Mouse (Mus musculus) megakaryocyte, adult 5-6 weeks (primary cell): ENCODE data around the gene Tbcd. TPM values are rescaled to one million over a fixed set of nuclear protein-coding genes. Genes with fewer than 3 reads are reported as not detected.

Experiments
- ATAC-seq: 2 replicates; pipeline ENCODE4 v1.8.0; 2016; ENCODE audit warnings: mild to moderate bottlenecking, inconsistent platforms; ENCODE audit not compliant: poor library complexity, severe bottlenecking
- total RNA-seq, 2 experiments: library from RNA; stranded (forward) in 1 of 2; stranded (reverse) in 1 of 2; fragments of 153-499, 151-499 nt in 1 of 2; fragments of 221-1000, 200-1000 nt in 1 of 2; gene quantifications; 2 replicates each; pipeline versions ENCODE4 v1.2.3 to v1.2.4; 2015 to 2017

Gene Tbcd
- total RNA-seq, 2 experiments from 2014 or later = 28.1 to 34.9 TPM

DNA sequence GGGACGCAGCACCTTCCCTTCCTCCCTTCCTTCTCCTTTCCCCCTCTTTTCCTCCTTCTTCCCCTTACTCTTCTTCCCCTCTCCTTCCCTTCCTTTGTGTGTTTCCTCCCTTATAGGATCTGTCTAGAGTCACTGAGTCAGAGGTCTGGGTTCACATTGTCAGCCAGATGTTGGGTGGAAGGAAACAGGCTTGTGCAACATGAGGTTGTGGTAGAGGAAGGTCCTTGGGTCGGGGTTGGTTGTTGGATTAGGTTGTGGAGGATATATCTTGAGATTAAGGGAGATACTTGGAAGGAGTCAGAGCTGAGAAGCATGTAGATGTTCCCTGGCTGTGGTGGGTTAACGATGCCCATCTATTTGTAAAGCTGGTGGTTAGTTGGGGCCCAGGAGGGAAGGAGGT is 23.1 kb downstream of the Tbcd start:
- peak; percentile 32 for ATAC-seq

DNA sequence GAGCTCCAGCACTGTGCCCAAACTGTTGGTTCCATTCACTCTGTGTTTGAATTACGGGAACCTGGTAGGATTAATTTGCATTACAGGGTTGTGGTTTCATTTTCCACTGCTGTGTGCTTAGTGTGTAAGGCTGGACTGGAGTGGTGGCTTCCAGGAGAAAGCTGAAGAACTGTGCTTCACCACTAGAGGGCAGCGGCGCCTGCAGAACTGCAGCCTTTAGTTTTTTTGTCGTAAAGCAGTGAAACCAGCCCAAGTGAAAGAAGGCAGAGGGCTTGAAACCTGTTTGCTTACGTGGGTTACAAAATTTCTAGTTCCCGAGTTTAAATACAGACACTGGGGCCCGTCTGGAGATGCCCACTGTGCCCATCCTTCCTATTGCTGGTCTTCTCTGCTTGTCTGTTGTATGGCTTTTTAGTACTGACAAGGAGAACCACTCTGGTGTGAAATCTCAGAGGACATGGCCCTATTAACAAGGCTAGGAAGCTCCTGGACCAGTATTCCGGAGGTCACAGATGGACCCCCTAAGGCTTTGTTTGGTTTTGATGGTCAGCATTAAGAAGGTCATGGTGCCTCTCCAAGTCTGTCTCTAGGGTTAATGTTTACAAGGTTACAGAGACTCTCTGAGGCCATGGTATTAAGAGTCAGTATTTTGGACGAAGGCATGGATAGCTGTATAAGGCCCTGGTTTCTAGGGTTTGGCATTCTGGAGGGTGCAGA is 24.1 kb downstream of the Tbcd start:
- peak; percentile 81 for ATAC-seq

- peak; percentile 61 for ATAC-seq
Observed at GRCm38 (mm10) chr11:121479476-121480203, 27.9 kb downstream of the Tbcd start.

DNA sequence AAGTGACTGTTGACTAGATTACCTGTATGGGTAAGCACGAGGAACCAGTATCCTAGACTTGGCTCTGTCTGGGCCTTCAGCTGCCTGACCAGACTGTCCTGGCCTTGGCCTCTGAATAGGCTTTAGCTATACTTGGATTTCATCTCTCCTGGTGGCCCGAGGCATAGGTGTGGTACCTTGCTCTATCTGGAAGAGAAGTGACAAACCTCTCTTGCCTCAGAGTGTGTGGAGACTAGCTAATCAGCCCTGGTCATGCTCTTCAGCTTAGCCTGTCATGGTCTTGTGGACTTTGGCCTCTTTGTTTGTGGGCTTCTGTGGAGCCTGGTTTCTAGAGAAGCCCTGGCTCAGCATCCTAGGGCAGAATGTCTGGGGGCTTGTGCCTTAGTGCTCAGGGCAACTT is 29.4 kb downstream of the Tbcd start:
- no peak for ATAC-seq

DNA sequence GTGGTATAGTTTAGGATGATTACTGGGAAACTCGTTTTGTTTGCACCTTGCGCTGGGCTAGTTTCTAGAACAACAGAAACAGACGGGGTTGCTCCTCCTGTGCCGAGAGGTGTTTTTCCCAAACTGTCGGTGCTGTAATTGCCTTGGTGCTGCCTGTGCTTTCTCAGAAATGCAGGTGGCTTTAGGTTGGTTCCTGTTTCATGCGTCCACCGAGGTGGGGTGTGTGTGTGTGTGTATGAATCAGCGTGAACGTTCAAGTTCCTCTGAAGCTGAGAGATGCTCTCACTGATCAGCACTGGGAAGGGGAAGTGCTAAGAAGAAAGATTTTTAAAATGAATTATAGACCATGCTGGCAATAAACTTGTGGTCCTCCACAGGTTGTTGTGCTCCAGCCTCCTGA is 34.1 kb downstream of the Tbcd start:
- ATAC-seq = peak; percentile 95

- no peak for ATAC-seq
Observed at GRCm38 (mm10) chr11:121490651-121491050, 38.9 kb downstream of the Tbcd start.

DNA sequence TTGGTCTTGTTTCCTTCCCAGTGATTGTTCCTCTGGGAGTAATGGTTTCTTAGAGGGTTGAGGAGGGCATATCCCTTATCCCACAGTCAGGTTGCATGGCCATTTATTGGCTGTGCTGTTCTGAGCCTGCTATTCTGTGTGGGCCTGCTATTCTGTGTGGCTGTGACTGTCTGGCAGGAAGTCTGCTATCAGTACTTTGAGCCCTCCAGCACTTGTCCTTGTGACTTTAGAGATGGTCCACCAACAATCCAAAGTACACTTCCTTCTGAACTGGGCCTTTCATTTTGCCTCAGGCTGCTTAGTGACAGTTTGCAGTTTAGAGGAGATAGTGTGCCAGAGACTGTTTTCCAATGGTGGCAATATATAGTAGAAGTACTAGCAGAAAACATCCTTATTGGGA is 48.8 kb downstream of the Tbcd start:
- no peak for ATAC-seq

DNA sequence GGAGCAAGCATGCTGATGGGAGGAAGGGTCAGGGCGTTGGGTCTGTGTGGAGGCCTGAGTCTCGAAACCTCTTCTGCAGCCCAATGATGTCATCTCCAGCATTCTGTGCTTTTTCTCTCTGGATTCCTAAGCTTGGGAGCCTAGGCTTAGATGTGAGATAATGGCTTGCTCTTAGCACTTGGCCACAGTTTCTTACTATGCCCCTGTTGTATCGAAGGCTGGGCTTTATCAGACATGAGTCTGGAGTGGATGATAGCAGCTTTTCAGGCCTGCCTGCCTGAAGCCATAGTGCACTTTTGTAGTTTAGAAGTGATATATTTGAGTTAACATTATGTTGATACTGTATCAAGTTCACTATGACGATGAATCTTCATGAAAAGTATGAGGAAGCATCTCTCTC is 49.8 kb downstream of the Tbcd start:
- no peak for ATAC-seq

GRCm38 (mm10) chr11:121502000-121502860 is 50.5 kb downstream of the Tbcd start:
- ATAC-seq = no peak

DNA sequence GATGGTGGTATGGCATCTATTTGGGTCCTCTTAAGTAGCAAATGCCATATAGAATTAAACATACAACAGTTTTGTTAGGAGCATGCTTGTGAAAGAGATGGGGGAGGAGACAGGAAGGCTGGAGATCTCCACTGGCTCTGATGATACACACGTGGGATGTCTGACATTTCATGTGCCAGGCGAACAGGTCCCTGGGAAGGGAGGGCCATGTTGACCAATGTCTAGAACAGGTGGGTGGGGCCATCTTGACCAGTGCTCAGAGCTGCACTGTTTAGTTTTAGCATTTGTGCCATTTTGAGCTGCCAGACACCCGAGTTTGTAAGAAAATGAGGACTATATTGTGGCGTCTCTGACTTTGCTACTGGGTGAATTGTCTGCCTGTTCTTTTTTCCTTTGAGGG is 56.7 kb downstream of the Tbcd start:
- no peak for ATAC-seq

GRCm38 (mm10) chr11:121510512-121511246 is 58.9 kb downstream of the Tbcd start:
- no peak for ATAC-seq

GRCm38 (mm10) chr11:121512896-121513572 is 61.3 kb downstream of the Tbcd start:
- ATAC-seq = no peak

DNA sequence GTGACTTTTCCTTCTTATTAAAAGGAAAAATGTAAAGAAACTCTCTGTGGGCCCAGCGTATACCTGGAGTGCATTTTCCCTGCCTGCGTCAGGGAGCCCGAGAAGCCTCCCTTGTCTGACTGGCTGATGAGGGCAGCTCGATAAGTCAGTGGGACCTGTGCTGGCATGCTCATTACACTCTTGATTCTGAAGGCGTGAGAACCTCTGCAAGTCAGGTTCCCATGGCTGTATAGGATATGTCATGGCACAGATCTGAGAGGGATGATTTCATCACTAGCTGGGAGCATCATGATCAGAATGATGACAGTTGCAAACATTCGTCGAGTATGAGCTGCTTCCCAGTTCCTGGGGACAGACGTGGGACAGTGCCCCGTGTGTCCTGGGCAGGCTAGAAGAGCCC is 64.2 kb downstream of the Tbcd start:
- ATAC-seq = peak; percentile 3; the same call in 1 of the 2 replicates

DNA sequence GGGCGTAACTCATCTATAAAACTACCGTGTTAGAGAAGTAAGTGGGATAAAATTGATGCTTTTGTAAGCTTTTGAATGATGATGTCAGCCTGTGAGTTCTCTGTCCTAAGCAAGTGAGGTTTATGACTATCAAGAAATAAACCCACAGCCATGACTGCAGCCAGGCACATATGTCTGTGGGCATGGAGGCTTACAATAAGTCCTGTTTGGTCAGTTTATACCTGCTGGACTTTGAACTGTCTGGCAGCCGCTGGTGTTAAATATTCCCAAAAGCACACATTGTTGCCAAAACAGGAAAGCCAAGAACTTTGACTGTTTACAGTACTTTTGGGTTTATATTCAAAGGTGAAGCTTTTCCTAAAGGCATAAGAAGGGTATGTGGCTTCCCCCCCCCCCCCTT is 65.2 kb downstream of the Tbcd start:
- ATAC-seq = no peak

DNA sequence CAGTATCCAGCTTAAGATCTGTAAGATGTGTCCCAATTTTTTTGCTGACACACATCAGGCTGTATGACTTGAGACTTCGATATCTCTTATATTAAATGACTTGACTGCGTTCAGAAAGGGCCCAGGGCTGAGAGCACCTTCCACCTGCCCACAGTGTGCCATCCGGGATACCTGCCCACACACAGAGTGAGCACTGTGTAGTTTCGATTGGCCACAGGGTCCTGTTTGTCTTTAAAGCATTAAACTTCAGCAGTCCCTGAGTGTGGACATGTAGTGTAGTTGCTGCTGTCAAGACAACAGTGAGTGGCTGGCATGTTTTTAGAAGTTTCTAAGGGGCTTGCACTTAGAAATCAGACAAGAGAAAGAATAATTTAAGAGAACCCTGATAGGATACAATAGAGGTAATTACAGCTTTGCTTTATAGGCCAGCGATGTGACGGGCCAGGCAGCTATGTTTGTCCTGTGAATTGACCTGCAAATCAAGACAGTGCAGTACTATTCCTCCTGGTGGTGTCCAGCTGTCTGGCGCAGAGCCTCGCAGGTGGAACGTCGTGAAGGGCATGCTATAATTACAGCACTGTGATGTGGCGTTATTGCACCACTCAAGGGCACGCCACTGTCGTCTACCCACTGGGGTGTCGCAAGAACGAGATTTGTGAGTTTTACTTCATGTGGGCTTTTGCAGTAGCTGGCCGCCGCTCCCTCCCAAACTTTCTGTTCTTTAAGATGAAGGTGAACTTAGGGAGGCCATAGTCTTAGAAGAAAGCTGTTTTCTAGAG is 66.1 kb downstream of the Tbcd start:
- ATAC-seq = peak; percentile 77

DNA sequence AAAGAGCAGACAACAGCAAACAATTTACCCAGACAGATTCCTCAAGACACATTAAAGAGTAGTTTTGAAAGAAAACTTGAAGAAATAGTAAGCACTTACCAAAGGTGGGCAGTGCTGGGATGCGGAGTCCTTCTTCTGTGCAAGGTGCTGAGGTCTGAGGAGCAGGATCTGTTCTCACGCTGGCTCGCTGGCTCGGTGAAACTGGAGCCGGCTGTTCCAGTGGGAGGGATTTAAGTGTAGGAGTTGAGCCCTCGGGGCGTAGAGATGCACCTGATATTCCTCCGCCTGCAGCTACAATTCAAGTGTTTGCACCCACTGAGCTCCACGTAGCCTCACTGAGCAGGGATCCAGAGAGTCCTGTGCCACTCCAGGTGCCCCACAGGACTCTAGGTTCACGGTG is 67.4 kb downstream of the Tbcd start, which contains the start of gene Zfp750:
Zfp750 (minus strand) TSS at position 203 of the 400 bp plus-strand sequence.
- no peak for ATAC-seq

DNA sequence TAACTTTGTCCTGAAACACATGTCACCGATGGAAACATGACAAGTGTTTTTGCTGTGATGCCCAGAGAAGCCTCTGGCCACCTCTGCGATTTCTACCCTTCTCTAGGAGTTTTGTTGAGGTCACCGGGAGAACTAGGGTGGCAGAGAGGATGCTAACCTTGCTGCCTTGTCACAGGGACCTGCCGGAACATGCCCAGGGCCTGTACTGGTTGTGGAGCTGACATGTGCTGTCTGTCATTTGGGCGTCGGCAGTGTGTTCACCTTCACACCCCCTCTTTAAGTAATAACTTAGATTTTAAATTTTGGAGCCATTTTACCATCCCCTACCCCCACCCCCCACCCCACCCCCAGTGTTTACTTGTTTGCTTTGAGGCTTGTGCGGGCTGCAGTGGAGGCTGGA is 68.0 kb downstream of the Tbcd start:
- ATAC-seq = no peak

GRCm38 (mm10) chr11:121520761-121521160 is 69.0 kb downstream of the Tbcd start:
- peak; percentile 41 for ATAC-seq

DNA sequence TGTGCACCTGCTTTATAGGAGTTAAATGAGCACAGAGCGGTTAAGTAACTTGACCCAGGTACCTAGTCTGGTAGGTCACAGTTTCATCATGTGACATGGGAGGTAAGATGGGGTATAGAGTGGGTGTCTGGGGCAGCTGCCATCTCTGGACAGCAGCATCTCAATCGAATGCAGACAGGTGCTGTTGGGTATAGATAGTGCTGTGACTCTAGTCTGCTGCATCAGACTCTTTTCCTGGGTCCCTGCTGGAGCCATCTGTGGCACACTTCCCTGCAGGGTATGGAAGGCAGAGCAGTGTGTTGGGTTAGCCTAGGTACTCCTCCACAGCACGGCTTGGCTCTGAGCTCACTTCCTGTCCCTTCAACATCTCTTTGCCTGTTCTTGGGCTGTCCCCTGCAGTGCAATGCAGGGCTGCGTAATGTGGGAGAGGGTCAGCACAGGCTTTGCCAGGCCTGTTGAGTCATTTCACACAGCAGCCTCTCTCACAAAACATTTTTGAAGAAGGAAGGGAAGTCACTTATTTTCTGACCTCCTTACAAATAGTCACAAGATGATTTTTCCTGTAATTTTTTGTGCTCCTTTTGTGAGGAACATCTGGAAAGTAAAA is 70.5 kb downstream of the Tbcd start:
- ATAC-seq = no peak
